Mouse (Mus musculus) CD4-positive, CD25-positive, alpha-beta regulatory T cell (primary cell): ENCODE results near the gene Nmi. TPM values are rescaled to one million over a fixed set of nuclear protein-coding genes. Genes with fewer than 3 reads are reported as not detected.

Source experiments
- polyA plus RNA-seq: library from polyadenylated mRNA; unstranded; fragments of 100-300 nt; shearing (Covaris generic); gene quantifications from one replicate; pipeline ENCODE4 v1.2.1, GENCODE M21; 2017

Gene Nmi
- 172 TPM for polyA plus RNA-seq

DNA sequence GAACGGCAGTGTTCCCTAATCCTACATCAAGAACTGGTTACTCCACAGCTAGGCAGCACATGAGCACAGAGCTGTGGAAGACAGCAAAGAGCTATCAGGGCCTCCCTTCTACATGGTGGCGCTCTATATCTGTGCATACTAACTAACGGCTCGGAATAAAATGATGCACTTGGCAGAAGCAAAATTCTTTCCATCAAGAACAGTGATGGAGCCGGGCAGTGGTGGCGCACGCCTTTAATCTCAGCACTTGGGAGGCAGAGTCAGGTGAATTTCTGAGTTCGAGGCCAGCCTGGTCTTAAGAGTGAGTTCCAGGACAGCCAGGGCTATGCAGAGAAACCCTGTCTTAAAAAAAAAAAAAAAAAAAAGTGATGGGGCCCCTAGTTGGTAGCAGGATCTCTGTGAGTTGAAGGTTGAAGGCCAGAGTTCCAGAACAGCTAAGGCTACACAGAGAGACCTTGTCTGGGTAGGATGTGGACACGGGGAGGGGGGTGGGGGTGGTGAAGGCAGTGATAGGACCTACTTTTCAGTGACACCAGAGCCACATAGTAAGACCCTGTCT lies at the start of gene Nmi:
Gene Nmi, minus strand, starts transcription at position 85 of the 559 bp plus-strand sequence.

DNA sequence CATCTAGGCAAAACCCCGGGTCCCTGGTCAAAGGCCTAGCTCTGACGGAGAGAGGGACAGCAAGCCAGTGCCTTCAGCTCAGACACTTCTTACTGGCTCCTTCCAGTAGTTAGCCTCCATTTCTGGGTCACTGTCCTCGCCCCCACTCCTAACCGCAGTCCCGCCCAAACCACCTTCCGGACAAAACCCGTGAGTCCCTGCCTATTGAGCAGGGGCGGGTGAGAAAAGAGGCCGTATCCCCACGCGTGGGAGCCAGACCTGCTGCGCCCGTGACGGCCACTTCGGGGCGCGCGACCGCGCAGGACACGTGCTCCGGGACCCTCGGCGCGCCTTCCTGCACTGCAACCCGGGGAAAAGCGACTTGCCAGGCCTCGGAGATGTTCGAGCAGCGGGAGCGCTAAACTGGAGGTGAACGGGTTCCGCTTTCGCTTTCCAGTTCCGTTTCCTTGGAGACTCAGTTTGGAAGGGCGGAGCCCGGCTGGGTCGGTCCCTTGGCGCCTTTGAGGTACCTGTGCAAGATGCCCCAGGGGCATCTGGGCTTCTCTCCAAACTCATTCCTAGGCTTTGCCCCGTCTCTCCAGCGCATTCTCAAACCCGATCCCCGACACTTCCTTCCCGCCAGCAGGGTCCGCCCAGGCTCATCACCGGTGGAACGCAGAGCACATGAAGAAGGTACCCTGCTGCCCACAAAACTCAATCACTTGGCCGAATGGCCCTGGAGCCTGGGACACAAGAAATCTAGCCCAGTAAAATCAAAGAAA lies 38.5 kb downstream of the Nmi start, which contains the start of gene Rbm43:
Gene Rbm43, minus strand, starts transcription at position 590 of the 761 bp plus-strand sequence.

Other genes with a start within 250 kb of the Nmi start
- 50.1 TPM for gene Rbm43, start 38.3 kb downstream of the Nmi start, polyA plus RNA-seq
- not detected for gene Tnfaip6, start 64.5 kb upstream of the Nmi start, polyA plus RNA-seq
- 112 TPM for gene Rif1, start 99.3 kb upstream of the Nmi start, polyA plus RNA-seq